Mouse (Mus musculus): ENCODE measurements around the gene Iars2. TPM values are rescaled to one million over a fixed set of nuclear protein-coding genes. Genes with fewer than 3 reads are reported as not detected.

Gene Iars2
- 36.9 and 39.9 TPM in 2 replicates for total RNA-seq (2012; rRNA removed)
- 10 to 100 TPM in 1 of 2 experiments, not detected in 1; 43.9 TPM for polyA plus RNA-seq (2012; ENCODE audit: insufficient read depth in 1 of 2, insufficient read length in 2 of 2, low read depth in 1 of 2, low replicate concordance in 2 of 2, missing spikeins in 1 of 2)

- H3K9me3 ChIP-seq (replicated peaks; ENCODE audit: insufficient read depth, low read length): no peaks in the 10 kb centered on the region
- peaks cover 6 to 10% of the 10 kb centered on the region in 2 experiments for H3K36me3 ChIP-seq (ENCODE audit: control insufficient read depth in 1 of 2, insufficient read depth in 2 of 2, low read length in 2 of 2)
- H3K27ac ChIP-seq (ENCODE audit: control insufficient read depth, low read depth, low read length): peak within 1 kb of the TSS; percentile 85
- peaks cover 9% of the 10 kb centered on the region for H3K79me2 ChIP-seq (ENCODE audit: control insufficient read depth, insufficient read depth, low read length, poor library complexity)
- peak within 1 kb of the TSS; percentile 98 for H3K9ac ChIP-seq (ENCODE audit: control insufficient read depth, low read depth, low read length, poor library complexity, severe bottlenecking)
- peak within 1 kb of the TSS; percentile 81 to 98 for H3K4me3 ChIP-seq (ENCODE audit: control insufficient read depth in 1 of 2, insufficient read depth in 1 of 2, low read depth in 2 of 2, low read length in 2 of 2)
- peak; percentile 95 for DNase-seq (ENCODE audit: low read depth, low spot score)
- peaks cover 2 to 11% of the 10 kb centered on the region in 2 experiments; a peak in 2 of 4 replicates for H3K4me1 ChIP-seq (ENCODE audit: control insufficient read depth in 1 of 2, insufficient read depth in 2 of 2, low read length in 2 of 2)
- no peaks in the 10 kb centered on the region for H3K27me3 ChIP-seq (ENCODE audit: control insufficient read depth in 1 of 2, insufficient read depth in 2 of 2, low read length in 2 of 2)
- TF ChIP-seq NELFE (IDR thresholded peaks at IDR 0.05; ENCODE audit: low read depth, low read length): peak; percentile 98
- TF ChIP-seq USF2 (IDR thresholded peaks at IDR 0.05; ENCODE audit: borderline replicate concordance in 1 of 2, insufficient read depth in 1 of 2, low read depth in 1 of 2, low read length in 2 of 2): no peak
- TF ChIP-seq SMC3 (IDR thresholded peaks at IDR 0.05; ENCODE audit: low read depth, low read length): no peak
- no peak for TF ChIP-seq UBTF (IDR thresholded peaks at IDR 0.05; ENCODE audit: borderline replicate concordance, insufficient read depth, low read depth, low read length)
- TF ChIP-seq MAX (IDR thresholded peaks at IDR 0.05; ENCODE audit: low read length): no peak; the same call in 1 of the 2 replicates
- TF ChIP-seq ZMIZ1 (IDR thresholded peaks at IDR 0.05; ENCODE audit: low read depth, low read length): peak; percentile 95
- TF ChIP-seq RAD21 (IDR thresholded peaks at IDR 0.05; ENCODE audit: low read depth, low read length): no peak
- TF ChIP-seq NRF1 (IDR thresholded peaks at IDR 0.05; ENCODE audit: insufficient read depth, low read depth, low read length, poor library complexity, severe bottlenecking): peak; percentile 85
- no peak for TF ChIP-seq BHLHE40 (IDR thresholded peaks at IDR 0.05; ENCODE audit: borderline replicate concordance, low read depth, low read length)
- TF ChIP-seq CHD1 (IDR thresholded peaks at IDR 0.05; ENCODE audit: low read depth, low read length): no peak
- TF ChIP-seq MYC (IDR thresholded peaks at IDR 0.05; ENCODE audit: low read depth, low read length): 0 out of 2 replicates have a peak, but pooled peaks have one; percentile 8
- TF ChIP-seq CTCF (IDR thresholded peaks at IDR 0.05 in 2 of 3, conservative IDR thresholded peaks at IDR 0.05 in 1 of 3; ENCODE audit: control insufficient read depth in 1 of 3, insufficient read depth in 1 of 3, low read depth in 2 of 3, low read length in 3 of 3, poor library complexity in 1 of 3, severe bottlenecking in 1 of 3): no peak
- TF ChIP-seq POLR2AphosphoS5 (IDR thresholded peaks at IDR 0.05; ENCODE audit: borderline replicate concordance, low read depth, low read length): no peak; the same call in 1 of the 2 replicates
- TF ChIP-seq HCFC1 (IDR thresholded peaks at IDR 0.05; ENCODE audit: low read depth, low read length): peak; percentile 83
- no peak for TF ChIP-seq MEF2A (IDR thresholded peaks at IDR 0.05; ENCODE audit: extremely low read depth, insufficient replicate concordance, low read depth, low read length, poor library complexity, severe bottlenecking)
- 0 out of 2 replicates have a peak, but pooled peaks have one; percentile 58 for TF ChIP-seq MAZ (IDR thresholded peaks at IDR 0.05; ENCODE audit: low read depth, low read length)
- no peak for TF ChIP-seq ZC3H11A (IDR thresholded peaks at IDR 0.05; ENCODE audit: low read depth, low read length)
- no peak for TF ChIP-seq RCOR1 (IDR thresholded peaks at IDR 0.05; ENCODE audit: low read depth, low read length)
- TF ChIP-seq MXI1 (IDR thresholded peaks at IDR 0.05; ENCODE audit: low read depth, low read length): peak; percentile 21; the same call in 1 of the 2 replicates
- TF ChIP-seq JUND (IDR thresholded peaks at IDR 0.05; ENCODE audit: low read depth, low read length): no peak
- TF ChIP-seq TAL1 (IDR thresholded peaks at IDR 0.05; ENCODE audit: low read length): no peak
- 0 out of 2 replicates have a peak, but pooled peaks have one; percentile 32 for TF ChIP-seq USF1 (IDR thresholded peaks at IDR 0.05; ENCODE audit: low read depth, low read length)
- no peak for TF ChIP-seq GABPA (IDR thresholded peaks at IDR 0.05; ENCODE audit: low read depth, low read length)
- TF ChIP-seq POLR2AphosphoS2 (IDR thresholded peaks at IDR 0.05; ENCODE audit: low read length): peak; percentile 93
- TF ChIP-seq SIN3A (IDR thresholded peaks at IDR 0.05; ENCODE audit: low read length): peak; percentile 37
- TF ChIP-seq GATA1 (IDR thresholded peaks at IDR 0.05; ENCODE audit: low read depth, low read length): no peak
- no peak; the same call in 1 of the 2 replicates for TF ChIP-seq KAT2A (conservative IDR thresholded peaks at IDR 0.05; ENCODE audit: low read depth, low read length)
- TF ChIP-seq TCF12 (IDR thresholded peaks at IDR 0.05; ENCODE audit: low read depth, low read length): peak; percentile 72
- no peak for TF ChIP-seq ZKSCAN1 (IDR thresholded peaks at IDR 0.05; ENCODE audit: low read depth, low read length)
- TF ChIP-seq POLR2A (IDR thresholded peaks at IDR 0.05; ENCODE audit: control insufficient read depth in 1 of 2, insufficient read depth in 1 of 2, low read depth in 1 of 2, low read length in 2 of 2, poor library complexity in 1 of 2): peak; percentile 98
- peak; percentile 63 for TF ChIP-seq ELF1 (IDR thresholded peaks at IDR 0.05; ENCODE audit: low read depth, low read length)
- no peak for TF ChIP-seq CHD2 (IDR thresholded peaks at IDR 0.05; ENCODE audit: low read length)
- no peak for TF ChIP-seq EP300 (IDR thresholded peaks at IDR 0.05; ENCODE audit: low read depth in 1 of 2, low read length in 2 of 2)
- peak; percentile 98 for TF ChIP-seq TBP (IDR thresholded peaks at IDR 0.05; ENCODE audit: low read depth, low read length)
Measured at GRCm38 (mm10) chr1:185328721-185329610, at the start of gene Iars2. Gene Iars2 (minus strand): TSS chr1:185329396.

Measured in MEL (cell line).